Mouse (Mus musculus): ENCODE measurements around the gene Nans. TPM values are rescaled to one million over a fixed set of nuclear protein-coding genes. Genes with fewer than 3 reads are reported as not detected.

The Nans gene
- polyA plus RNA-seq, 1 experiment from 2014 or later = 75.7 TPM

DNA sequence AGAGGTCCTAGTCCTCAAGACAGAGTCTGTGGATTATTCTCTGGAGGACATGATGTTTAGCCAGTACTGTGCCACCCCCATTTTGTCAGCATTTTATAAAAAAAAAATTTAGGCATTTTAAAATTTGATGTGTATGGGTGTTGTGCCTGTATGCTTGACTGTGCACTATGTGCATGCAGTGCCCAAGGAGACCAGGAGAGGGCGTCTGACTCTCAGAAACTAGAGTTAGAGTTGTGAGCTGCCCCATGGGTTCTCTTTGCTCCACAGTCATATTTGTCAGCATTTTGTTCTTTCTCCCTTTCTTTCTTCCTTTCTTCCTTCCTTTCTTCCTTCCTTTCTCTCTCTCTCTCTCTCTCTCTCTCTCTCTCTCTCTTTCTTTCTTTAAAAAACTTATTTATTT lies 55.3 kb downstream of the Nans start:
- Histone ChIP-seq H3K27ac (no peak overlapping the region), H3K27me3 (ENCODE audit: poor library complexity, severe bottlenecking) (peaks cover 11% of the 10 kb centered on the region), H3K36me3 (replicated peaks) (no peaks in the 10 kb centered on the region), H3K9me3 (no peaks in the 10 kb centered on the region), H3K4me1 (peaks cover 7% of the 10 kb centered on the region; the same call in 1 of the 2 replicates), H3K4me3 (no peak overlapping the region)
- DNase-seq (ENCODE audit: extremely low spot score, low spot score) = no peak
- WGBS = 28% methylated on average over 1 of the region's 1 CpGs

DNA sequence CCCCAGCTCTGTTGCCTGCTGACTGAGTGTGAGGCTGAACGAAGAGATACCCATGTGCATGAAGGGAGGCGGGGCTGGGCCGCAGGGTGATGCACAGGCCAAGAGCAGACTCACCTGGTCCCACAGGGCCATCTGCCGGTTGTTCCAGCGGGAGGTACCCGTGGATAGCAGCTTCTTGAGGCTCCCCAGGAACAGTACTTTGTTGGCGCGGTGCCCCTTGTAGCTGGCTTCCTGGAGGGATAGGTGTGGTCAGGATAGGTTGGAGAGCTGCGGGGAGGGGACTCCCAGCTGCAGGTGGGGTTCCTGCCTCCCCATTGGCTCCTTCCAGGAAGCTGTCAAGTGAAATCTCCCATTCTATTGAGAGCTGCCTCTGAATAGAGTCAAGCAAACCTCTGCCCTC lies 56.5 kb downstream of the Nans start:
- WGBS = 17% methylated on average over 9 of the region's 9 CpGs
- H3K27ac ChIP-seq = no peak overlapping the region
- H3K9me3 ChIP-seq = no peaks in the 10 kb centered on the region
- H3K4me3 ChIP-seq = no peak overlapping the region
- peaks cover 3% of the 10 kb centered on the region; the same call in 1 of the 2 replicates for H3K27me3 ChIP-seq (ENCODE audit: poor library complexity, severe bottlenecking)
- peaks cover 10% of the 10 kb centered on the region for H3K4me1 ChIP-seq
- H3K36me3 ChIP-seq (replicated peaks) = no peaks in the 10 kb centered on the region
- no peak for DNase-seq (ENCODE audit: extremely low spot score, low spot score)

- Histone ChIP-seq H3K4me1 (peaks cover 13% of the 10 kb centered on the region), H3K4me3 (no peak overlapping the region), H3K27ac (no peak overlapping the region), H3K9me3 (no peaks in the 10 kb centered on the region), H3K27me3 (ENCODE audit: poor library complexity, severe bottlenecking) (no peaks in the 10 kb centered on the region), H3K36me3 (replicated peaks) (no peaks in the 10 kb centered on the region)
- DNase-seq (ENCODE audit: extremely low spot score, low spot score) = no peak
- 63% methylated on average over 6 of the region's 6 CpGs for WGBS
Measured at GRCm38 (mm10) chr4:46546709-46547108, 57.7 kb downstream of the Nans start.

DNA sequence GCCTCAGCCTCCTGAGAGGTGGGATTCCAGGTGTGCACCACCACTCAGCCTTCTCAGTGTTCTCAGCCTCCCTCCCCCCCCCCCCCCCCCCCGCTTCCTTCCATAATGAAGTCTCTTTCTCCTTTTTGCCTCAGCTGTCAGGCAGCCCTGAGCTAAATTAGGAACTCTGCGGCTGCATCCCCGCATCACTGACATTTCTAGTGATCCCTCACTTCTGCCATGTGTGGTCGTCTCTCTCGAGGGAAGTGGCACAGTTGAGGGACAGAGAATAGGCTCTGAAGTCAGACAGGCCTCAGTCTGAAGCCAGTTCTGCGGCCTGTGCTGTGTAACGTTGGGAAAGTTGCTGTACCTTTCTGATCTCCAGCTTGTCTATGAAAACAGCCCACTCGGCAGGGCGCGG lies 60.9 kb downstream of the Nans start:
- no peaks in the 10 kb centered on the region for H3K36me3 ChIP-seq (replicated peaks)
- 81% methylated on average over 10 of the region's 10 CpGs for WGBS
- H3K9me3 ChIP-seq = no peaks in the 10 kb centered on the region
- H3K27me3 ChIP-seq (ENCODE audit: poor library complexity, severe bottlenecking) = no peaks in the 10 kb centered on the region
- DNase-seq (ENCODE audit: extremely low spot score, low spot score) = no peak
- H3K4me3 ChIP-seq = no peak overlapping the region
- H3K4me1 ChIP-seq = peaks cover 17% of the 10 kb centered on the region
- H3K27ac ChIP-seq = no peak overlapping the region

DNA sequence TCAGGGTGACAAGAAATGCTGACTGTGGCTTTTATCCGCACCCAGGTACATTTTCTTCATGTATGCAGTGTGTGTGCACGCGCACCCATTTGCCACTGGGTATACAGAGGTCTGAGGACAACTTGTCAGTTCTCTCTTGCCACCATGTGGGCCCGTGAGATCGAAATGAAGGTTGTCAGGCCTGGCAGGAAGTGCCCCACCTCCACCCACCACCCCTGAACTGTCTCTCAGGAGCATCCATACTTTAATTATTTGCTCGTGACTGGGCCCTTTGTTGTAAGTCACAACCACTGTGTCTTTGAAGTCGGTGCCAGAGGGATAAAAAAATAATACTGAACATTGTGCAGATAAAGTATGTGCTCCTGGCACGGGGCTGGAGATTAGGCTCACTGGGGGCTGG lies 61.4 kb downstream of the Nans start:
- no peak for DNase-seq (ENCODE audit: extremely low spot score, low spot score)
- 66% methylated on average over 8 of the region's 8 CpGs for WGBS
- Histone ChIP-seq H3K4me3 (no peak overlapping the region), H3K27me3 (ENCODE audit: poor library complexity, severe bottlenecking) (no peaks in the 10 kb centered on the region), H3K4me1 (peaks cover 17% of the 10 kb centered on the region), H3K27ac (no peak overlapping the region), H3K9me3 (no peaks in the 10 kb centered on the region), H3K36me3 (replicated peaks) (no peaks in the 10 kb centered on the region)

Other genes starting within 250 kb of the Nans start
- gene Foxe1, start 145.6 kb upstream of the Nans start, polyA plus RNA-seq (2016; fragmentation: Nextera tagmentation; extraction: Ambion mirVana) = 0.05 TPM in 1 of 2 replicates, not detected in the other
- 10.4 and 13.8 TPM in 2 replicates for gene Trmo, start 99.8 kb upstream of the Nans start, polyA plus RNA-seq (2016; fragmentation: Nextera tagmentation; extraction: Ambion mirVana)
- 13.8 and 19.7 TPM in 2 replicates for gene Hemgn, start 75.7 kb upstream of the Nans start, polyA plus RNA-seq (2016; fragmentation: Nextera tagmentation; extraction: Ambion mirVana)
- gene Anp32b, start 38.3 kb upstream of the Nans start, polyA plus RNA-seq (2016; fragmentation: Nextera tagmentation; extraction: Ambion mirVana) = 424 and 464 TPM in 2 replicates
- 0.43 and 0.84 TPM in 2 replicates for gene Trim14, start 46.9 kb downstream of the Nans start, polyA plus RNA-seq (2016; fragmentation: Nextera tagmentation; extraction: Ambion mirVana)
- gene Coro2a, start 113.0 kb downstream of the Nans start, polyA plus RNA-seq (2016; fragmentation: Nextera tagmentation; extraction: Ambion mirVana) = 2.1 and 2.8 TPM in 2 replicates
- gene Tbc1d2, start 161.0 kb downstream of the Nans start, polyA plus RNA-seq (2016; fragmentation: Nextera tagmentation; extraction: Ambion mirVana) = 0.73 and 0.94 TPM in 2 replicates